Mouse (Mus musculus) C2C12 (cell line): ENCODE measurements around the gene Nova2.

Experiments
- CEBPB ChIP-seq: IDR thresholded peaks from one replicate; pipeline ENCODE4 v1.6.1; 2011; ENCODE audit warnings: low read depth, mild to moderate bottlenecking, control low read depth, moderate library complexity
- CTCF ChIP-seq: IDR thresholded peaks from one replicate; pipeline ENCODE4 v1.5.1; 2011; ENCODE audit not compliant: control insufficient read depth, insufficient read depth, insufficient read length
- MAX ChIP-seq: IDR thresholded peaks from one replicate; pipeline ENCODE4 v1.6.1; 2011; ENCODE audit warnings: mild to moderate bottlenecking, control low read depth
- MYOD1 ChIP-seq: IDR thresholded peaks from one replicate; pipeline ENCODE4 v1.6.1; 2011; ENCODE audit warnings: low read depth; ENCODE audit not compliant: control insufficient read depth, insufficient read length
- USF1 ChIP-seq: IDR thresholded peaks from one replicate; pipeline ENCODE4 v1.6.1; 2011; ENCODE audit warnings: low read depth, mild to moderate bottlenecking, control low read depth, moderate library complexity

GRCm38 (mm10) chr7:18967603-18968002 is 41.9 kb downstream of the Nova2 start:
- TF ChIP-seq CTCF, result no peak
- no peak for TF ChIP-seq MAX
- TF ChIP-seq CEBPB, result no peak
- TF ChIP-seq MYOD1, result no peak
- TF ChIP-seq USF1, result no peak
